Mouse (Mus musculus): ENCODE measurements around the gene Pdia6.

Pdia6 gene

GRCm38 (mm10) chr12:17263881-17264280 lies 2.5 kb upstream of the Pdia6 start:
- no peak for DNase-seq (ENCODE audit: low read depth, low spot score)

DNA sequence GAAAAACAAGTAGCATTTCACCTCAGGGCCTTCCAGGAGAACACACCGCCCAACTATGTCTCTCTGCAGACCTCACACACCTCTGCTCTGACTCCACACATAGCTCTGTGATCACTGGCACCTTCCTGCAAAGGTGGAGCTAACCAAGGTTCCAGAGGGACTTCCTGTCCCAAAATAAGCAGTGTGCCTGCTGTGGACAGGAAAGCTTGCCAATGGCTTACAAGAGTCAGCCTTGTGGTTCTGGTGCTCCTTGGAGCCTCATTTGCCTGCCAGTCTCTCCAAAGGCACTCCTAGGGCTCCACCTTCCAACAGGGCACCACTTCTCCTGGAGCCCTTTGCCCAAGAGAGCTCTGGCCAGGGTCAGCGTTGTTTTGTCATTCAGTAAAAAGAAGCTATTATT lies 1.5 kb upstream of the Pdia6 start:
- no peak for DNase-seq (ENCODE audit: low read depth, low spot score)

DNA sequence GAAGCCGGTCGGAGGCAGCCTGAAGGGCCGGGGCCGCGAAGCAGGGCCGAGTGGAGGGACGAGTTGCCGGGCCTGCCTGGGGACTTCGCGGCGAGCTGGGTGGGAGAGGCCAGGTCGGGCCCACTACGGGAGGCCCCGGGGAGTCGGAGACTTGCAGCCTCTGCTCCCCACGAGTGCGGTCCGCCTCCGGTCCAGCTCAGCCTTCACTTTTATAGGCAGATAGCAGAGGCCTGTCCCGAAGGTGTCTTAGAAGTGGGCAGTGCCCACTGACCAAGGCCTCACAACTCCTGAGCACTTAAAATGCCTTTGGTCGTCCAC lies 287 bp downstream of the Pdia6 start:
- no peak for DNase-seq (ENCODE audit: low read depth, low spot score)

DNA sequence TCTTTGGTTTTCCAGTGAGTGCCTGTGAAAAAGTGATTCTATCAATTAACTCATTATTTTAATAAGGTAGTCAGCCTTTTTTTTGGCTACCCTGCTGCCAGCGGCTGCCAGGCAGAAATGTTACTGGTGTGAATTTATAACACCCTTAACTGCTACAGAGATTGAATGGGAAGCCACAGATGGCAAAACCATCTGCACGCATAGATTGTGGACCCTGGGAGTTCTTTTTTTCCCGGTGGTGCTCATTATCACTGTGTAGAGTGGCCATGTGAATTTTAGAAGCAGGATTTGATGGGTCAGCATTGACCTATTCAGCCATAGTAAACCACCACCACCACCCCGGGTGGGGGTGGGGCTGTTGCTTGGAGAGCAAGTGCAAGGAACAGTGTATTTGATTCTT lies 971 bp downstream of the Pdia6 start:
- DNase-seq (ENCODE audit: low read depth, low spot score): no peak

GRCm38 (mm10) chr12:17271272-17271671 lies 4.9 kb downstream of the Pdia6 start:
- no peak for DNase-seq (ENCODE audit: low read depth, low spot score)

- DNase-seq (ENCODE audit: low read depth, low spot score): no peak
These were observed 7.5 kb downstream of the Pdia6 start for GRCm38 (mm10) chr12:17273841-17274240.

DNA sequence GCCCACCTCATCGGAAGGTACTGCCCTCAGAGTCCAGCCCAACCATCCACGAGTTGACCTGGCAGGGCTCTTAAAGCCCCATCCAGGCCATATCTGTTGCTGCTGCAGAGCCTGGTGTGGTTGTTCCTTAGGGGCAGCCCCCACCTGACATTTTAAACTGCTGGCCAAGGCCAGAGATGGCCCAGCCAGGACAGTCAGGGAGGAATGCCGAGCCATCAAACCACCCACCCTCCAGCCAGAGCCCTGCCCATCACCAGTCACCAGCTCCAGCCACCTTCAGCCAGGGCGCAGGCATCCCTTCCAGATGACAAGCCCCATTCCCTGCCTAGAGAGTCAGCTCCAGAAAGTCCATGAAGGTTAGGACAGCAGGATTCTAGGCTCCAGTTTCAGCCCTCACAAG lies 22.2 kb downstream of the Pdia6 start:
- DNase-seq (ENCODE audit: low read depth, low spot score): no peak

DNA sequence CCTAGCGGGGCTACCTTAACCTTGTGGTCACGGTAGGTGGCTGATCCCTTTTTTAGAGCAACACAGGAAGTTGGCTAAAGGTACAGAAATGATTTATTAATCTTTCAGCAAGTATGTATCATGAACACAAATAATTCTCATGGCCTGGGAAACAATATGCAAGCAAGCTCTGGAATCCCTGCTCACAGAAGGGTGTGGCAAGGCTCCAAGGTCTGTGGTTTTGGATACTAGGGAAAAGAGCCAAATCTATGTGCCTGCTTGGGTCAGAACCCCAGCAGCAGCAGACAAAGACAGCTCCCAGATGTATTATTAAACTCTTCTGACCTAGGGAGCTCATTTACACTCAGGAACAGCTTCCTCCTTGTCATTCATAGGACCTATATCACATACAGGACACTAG lies 22.7 kb downstream of the Pdia6 start:
- DNase-seq (ENCODE audit: low read depth, low spot score): no peak

GRCm38 (mm10) chr12:17289913-17290312 lies 23.6 kb downstream of the Pdia6 start:
- DNase-seq (ENCODE audit: low read depth, low spot score): no peak

DNA sequence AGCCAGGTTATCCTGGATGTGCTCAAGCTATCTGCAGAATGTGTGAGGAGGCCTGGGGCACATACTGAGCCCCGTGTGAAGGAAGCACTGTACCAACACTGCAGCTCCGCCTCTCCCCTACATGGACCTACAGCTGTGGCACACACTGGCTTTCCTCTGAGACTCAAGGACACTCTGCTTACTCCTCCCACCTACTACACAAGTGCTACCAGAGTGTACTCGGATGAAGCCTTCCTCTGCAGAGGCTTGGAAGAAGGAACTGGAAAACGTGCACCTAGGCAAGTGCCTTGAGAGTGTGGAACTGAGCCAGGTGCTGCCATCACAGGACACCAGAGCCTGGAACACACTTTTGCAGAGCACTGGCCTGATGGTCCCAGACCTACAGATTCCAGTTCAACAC lies 24.2 kb downstream of the Pdia6 start:
- no peak for DNase-seq (ENCODE audit: low read depth, low spot score)

- DNase-seq (ENCODE audit: low read depth, low spot score): no peak
These were observed 30.6 kb downstream of the Pdia6 start for GRCm38 (mm10) chr12:17296899-17297298.

- no peak for DNase-seq (ENCODE audit: low read depth, low spot score)
These were observed 33.6 kb downstream of the Pdia6 start for GRCm38 (mm10) chr12:17299902-17300301.

GRCm38 (mm10) chr12:17305445-17305844 lies 39.1 kb downstream of the Pdia6 start:
- no peak for DNase-seq (ENCODE audit: low read depth, low spot score)

- DNase-seq (ENCODE audit: low read depth, low spot score): no peak
These were observed 41.9 kb downstream of the Pdia6 start for GRCm38 (mm10) chr12:17308246-17308645.

DNA sequence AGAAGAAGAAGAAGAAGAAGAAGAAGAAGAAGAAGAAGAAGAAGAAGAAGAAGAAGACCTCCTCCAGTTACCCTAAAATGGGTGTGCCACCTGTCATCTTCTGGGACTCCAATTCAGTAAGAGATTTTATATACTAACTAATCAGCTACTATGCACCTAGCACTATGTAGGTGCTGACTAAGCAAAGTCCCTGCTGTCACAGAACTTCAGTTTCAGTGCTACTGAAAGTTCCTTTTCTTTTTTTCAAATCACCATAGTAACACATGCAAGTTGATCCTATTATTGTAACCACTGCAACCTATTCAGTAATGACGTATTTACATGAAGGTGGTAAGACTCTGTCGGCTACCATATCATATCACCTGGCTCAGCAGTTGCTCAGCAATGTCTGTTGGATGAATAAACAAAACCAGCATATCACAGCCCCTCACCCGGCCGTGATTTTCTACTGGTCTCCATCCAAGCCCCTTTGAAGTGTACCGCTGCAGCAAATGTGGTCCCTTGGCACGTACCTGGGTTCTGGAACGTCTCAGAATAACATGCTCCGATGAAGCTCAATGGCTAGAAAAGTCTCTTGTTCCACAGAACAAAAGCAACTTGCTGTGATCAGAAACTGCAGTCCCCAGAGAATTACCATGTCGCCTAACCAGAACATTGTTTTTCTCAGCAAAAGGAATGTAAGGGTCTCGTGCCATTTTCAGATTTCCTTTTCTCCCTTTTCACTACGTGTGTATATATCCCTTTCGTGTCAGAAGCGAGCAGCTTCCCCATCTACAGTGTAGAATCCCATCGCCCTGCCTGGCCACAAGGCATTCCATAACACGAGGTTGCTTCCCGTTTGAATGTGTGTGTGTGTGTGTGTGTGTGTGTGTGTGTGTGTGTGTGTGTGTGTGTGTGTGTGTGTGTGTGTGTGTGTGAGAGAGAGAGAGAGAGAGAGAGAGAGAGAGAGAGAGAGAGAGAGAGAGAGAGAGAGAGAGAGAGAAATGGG lies 44.8 kb downstream of the Pdia6 start:
- no peak for DNase-seq (ENCODE audit: low read depth, low spot score)

- DNase-seq (ENCODE audit: low read depth, low spot score): no peak
These were observed 49.8 kb downstream of the Pdia6 start for GRCm38 (mm10) chr12:17316096-17316495.

DNA sequence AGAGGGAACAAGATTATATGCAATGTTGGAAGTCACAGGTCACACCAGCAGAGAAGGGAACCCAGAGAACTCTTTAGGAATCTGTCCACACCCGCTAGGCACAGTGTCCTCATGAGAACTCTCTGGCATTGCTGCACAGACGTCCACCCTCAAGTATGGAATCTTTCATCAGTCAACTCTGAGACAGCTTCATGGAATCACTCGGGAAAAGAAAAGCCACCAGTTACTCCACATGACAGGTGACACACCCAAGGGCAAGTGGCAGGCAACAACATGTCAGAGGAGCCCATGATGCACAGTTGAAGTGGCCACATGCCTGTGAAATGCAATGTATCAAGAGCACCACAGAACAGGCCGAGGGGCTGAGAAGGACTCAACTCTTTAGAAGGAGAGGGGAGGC lies 51.6 kb downstream of the Pdia6 start:
- DNase-seq (ENCODE audit: low read depth, low spot score): no peak

GRCm38 (mm10) chr12:17318453-17318852 lies 52.1 kb downstream of the Pdia6 start:
- no peak for DNase-seq (ENCODE audit: low read depth, low spot score)

DNA sequence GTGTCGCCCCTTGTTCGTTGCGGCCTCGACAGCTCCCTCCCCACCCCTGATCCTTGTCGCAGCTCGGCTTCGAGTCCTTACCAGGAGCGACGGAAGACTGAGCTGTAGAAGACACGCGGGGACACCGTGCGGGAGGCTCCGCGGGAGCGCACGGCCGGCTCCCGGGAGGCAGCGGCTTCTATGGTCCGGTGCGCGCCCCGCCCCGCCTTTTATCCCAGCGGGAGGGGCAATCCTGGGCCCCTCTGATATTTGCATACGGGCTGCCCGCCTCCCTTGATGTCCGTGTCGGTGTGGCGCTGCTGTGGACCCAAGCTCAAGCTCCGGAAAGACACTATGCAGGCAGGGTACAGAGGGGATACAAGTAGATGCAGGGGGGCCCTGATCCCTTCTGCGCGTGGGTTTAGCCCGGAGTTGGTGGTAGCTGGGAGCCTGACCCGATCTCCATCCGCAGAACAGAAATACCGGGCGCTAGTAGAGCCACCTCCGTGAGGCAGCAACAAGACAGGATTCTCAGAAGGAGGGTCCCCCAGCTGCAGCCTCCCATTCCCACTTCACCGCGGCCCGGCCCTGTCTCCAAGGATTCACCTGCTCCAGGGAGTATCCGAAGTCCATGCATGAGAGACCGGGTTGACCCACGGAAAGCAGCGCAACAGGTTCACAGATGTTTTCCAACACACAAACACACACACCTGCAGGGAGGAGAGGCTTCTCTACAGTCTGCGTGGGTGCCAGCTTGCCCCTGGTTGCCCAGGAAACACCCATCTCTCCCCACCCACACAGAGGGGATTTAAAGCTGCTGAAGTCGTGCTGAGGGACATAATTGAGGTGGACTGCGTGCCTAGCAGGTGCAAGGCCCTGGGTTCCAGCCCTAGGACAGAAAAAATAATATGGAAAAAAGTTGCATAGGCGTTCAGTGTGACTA lies 58.5 kb downstream of the Pdia6 start:
- no peak for DNase-seq (ENCODE audit: low read depth, low spot score)

DNA sequence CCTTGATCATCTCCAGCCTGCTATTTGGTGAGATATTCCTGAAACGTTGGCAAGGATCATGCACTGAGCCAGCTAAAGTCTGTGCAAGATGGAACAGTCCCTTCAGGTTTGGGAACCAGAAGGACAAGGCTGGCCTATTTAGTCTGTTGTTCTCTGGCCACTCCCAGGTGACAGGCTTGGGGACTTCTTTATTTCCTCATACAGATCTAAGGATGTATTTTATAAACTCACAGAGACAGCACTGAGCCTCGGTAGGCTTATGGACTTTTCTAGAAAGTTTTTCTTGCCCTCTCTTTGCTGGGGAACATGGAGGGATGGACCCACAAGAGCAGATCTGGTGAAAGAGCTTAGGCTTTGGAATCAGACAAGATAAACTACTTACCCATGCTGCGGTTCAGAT lies 62.9 kb downstream of the Pdia6 start, which contains the start of gene Atp6v1c2:
Atp6v1c2 (minus strand) TSS at position 101 of the 400 bp plus-strand sequence.
- DNase-seq (ENCODE audit: low read depth, low spot score): no peak

DNA sequence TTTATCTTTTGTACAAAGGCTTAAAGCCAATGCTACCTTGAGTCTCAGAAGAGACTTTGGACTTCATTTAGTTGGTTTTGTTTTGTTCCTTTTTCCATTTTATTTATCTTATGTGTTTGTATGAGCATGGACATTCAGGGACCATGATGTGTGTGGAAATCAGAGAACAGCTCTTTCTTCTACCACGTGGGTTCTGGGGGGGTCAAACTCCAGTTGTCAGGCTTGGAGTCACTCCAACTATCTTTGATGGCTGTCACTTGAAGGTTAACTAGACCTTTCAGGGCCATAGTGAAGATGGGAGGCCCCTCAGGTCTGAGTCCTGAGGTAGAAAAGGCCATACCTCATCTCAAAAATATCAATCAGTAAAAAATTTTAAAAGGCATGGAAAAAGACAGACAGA lies 67.1 kb downstream of the Pdia6 start:
- DNase-seq (ENCODE audit: low read depth, low spot score): no peak

Measured in retina, postnatal 7 days (tissue).